Mouse (Mus musculus): Measurements from ENCODE around the gene St8sia1.

DNA sequence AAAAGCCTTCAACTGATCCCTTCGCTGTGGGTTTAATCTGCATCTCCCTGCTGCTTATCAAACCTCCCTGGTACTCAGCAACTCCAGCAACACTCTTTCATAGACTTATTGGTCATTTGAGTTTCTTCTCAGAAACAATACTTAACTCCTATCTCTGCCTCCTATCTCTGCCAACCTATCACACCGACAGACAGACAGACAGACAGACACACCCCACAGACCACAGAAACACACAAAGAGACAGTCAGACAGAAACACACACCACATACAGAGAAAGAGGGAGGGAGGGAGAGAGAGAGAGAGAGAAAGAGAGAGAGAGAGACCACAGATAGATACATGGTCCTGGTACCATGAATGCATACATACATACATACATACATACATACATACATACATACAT lies 18.8 kb downstream of the St8sia1 start:
- TF ChIP-seq GATA1 (IDR thresholded peaks at IDR 0.05; ENCODE audit: low read length) (no peak), TAL1 (IDR thresholded peaks at IDR 0.05; ENCODE audit: low read length) (no peak)
